Mouse (Mus musculus): ENCODE results near the gene Nyap1.

The Nyap1 gene

DNA sequence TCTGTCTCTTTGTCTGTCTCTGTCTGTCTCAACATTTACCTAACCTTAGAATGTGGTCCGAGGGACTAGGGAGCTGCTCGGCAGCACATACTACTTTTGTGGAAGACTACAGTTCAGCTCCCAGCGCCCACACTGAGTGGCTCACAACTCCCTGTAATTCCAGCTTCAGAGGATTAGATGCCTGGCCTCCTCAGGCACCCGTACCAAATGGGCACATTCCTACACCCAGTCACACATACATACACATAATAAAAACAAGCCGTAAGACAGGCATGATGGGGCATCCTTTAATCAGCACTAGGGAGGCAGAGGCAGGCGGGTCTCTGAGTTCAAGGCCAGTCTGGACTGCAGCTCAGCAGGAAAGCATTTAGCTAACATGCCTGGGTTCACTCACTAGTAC lies 1.4 kb upstream of the Nyap1 start:
- DNase-seq: no peak

DNA sequence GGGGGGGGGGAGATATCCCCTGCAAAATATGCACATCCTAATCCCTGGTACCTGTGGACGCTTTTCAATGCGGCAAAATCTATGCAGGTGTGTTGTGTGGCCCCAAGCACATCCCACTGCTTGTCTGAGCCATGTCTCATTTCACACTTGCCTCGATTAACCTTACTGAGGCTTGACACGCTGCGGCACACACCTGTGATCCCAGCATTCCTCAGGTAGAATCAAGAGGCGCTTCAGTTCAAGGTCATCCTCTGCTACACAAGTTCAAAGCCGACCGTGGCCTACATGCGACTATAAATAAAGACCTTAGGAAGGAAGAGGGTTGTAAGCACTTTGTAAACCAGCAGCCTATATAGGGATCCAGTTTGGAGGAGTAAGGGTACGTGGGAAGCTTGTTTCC lies 641 bp upstream of the Nyap1 start:
- no peak for DNase-seq

DNA sequence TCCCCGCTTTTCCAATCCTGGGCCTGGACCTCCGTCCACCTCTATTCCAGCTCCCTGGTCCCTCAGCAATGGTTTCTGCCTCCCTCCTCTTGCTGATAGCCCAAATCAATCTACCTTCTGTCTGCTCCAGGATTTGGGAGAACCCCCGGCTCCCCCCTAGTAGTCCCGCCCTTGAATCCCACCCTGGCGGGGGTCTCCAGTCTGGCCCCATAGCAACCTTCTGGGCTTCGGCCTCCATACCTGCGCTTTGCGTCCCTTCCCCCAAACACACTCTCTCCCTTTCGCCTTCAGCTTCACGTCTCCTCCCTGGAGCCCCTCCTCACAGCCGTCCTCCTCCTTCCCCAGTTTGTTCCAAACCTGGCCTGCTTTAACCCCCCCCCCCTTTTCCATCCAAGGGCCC lies 901 bp downstream of the Nyap1 start:
- no peak for DNase-seq

DNA sequence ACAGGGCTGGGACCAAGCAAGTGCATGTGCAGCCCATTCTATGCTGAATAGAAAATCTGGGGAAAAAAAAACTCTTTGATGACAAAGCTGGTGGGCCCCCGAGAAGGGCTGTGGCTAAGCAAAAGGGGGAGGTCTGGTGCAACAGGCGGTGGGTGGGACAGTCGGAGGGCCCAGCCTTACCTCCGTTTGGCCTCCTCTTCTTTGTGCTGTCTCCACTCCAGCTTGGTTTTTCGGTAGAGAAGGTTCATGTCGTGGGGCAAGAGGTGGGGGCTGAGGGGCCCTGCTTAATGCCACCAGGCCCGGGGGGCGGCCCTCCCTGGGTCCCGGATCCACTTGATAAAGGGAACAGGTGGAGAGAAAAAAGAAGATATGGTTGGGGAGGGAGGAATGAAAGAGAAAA lies 1.9 kb downstream of the Nyap1 start:
- DNase-seq: no peak

DNA sequence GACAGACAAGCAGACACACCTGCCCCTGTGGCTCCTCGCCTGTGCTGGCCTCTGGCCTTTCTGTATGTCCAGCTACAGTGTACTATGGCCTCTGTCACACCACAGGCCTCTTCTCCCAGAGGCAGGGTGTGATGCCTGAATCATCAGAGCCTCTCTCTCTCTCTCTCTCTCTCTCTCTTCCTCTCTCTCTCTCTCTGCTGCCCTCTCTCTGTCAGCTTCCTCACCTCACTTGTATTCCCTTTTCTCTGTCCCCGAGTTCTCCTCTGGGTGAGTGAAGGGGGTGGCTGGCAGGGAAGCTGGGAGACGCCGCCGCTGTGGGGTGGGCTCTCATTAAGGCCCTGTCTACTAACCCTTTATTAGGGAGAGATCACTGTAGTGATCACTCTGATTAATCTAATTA lies 2.9 kb downstream of the Nyap1 start:
- no peak for DNase-seq

DNA sequence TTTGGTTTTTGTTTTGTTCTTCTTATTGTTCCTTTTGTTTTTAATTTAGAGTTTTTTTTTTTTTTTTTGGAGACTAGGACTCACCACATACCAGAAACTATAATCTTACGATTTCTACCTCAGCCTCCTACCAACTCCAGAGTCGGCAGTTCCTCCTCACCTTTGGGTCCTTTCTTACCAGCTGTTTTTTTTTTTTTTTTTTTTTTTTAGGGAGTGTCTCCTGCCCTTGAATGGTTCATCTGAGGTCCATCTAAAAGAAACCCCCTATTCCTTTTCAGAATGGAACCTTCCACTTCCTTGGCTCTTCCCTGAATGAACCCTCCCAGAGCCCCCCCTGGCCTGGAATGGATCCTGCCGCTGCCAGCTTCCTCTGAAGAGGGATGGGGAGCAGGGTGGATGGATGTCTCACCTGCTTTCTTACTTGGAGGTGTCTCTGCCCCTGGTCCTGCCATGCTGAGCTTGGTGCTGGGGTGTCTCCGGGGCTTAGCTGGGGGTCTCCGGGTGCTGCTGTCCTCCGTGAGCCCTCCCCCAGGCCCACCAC lies 3.9 kb downstream of the Nyap1 start:
- peak; percentile 43 to 57 for DNase-seq

DNA sequence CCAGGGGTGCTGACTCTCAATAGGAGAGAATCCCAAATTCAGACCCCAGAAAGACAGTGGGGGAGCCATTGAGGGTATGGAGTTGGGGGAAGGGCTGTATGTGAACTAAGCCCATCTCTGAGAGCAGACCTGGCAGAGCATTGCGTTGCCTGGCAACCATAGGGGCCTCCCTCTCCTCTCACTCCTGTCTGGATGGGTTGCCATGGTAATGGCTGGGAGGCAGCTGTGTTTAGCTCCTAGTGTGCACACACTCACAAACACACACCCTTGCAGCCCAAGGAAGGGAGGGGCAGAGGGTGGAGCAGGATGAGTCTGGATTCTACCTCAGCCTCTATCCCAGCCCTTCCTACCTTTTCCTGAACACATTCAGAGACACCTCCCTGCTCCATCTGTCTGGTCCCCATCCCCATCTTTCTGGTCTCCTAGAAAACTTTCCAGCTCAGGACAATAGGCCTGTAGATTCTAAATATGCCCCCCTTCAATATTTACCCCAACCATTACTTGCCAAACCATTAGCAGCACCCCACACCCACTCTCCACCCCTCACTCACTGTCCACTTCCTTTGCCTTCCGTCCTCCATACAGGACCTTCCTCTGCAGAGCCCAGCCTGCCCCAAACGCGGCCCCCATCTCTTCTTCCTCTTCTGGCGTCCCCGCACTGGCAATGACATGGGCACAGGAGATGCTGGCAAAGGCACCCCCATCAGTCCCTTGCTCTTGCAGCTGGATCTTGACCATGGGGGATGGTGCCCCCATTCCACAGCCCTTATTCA lies 6.9 kb downstream of the Nyap1 start:
- no peak for DNase-seq

DNA sequence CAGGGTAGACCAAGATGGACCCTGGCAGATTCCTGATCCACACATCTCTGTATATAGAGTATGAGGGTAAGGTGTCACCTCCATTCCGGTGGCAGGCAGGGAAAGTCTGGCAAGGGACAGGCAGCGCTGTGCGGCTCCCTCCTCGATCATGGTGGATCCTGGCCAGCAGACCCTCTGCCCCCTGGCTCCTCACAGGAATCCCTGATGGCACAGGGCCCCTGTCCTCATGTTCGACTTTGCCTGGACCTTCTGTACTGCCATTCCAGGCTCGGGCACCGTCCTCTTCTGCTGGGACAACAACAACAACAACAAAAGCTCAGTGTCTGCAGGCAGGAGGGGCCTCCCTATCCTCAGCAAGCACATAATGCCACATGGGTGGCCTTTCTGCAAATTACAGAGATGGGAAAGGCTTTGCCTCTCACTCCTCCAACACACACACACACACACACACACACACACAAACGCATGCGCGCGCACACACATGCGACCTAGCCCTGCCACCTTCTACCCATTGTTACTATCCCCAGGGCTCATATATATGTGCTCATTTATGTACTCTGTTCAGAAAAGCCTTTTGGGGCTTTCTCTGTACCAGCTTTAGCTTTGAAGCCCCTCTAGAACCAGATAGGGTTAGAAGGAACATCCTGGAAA lies 7.6 kb downstream of the Nyap1 start:
- no peak for DNase-seq

DNA sequence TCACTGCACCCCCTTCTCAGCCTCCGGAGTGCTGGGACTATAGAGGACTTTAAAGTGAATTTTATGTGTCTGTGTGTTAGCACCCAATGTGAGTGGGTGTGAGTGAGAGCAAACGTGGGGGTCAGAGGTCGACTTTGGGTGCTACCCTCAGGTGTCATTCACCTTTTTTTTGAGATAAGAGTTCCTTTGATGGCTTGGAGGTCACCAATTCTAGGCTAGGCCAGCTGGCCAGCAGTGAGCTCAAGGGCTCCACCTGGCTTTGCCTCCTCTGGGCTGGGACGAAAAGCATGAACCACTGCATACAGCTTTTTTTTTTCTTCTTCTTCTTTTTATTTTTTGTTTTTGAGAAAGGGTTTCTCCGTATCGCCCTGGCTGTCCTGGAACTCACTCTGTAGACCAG lies 14.6 kb downstream of the Nyap1 start:
- no peak for DNase-seq

DNA sequence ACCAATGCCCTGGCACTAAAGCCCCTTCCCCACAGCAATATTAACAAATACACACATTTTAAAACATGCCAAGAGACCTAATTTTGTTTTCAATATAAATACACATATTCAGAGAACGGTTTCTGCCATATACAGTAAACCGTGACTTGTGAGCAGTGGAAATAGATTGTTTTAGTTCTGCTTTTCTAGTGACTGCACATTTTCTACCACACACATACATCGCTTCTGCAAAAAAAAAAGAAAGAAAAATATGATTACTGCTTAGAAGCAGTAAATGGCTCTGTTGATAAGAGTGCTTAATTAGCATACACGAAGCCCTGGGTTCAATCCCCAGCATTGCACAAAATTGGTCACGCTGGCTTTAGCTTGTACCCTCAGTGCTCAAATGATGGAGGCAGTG lies 17.6 kb downstream of the Nyap1 start:
- DNase-seq: no peak

DNA sequence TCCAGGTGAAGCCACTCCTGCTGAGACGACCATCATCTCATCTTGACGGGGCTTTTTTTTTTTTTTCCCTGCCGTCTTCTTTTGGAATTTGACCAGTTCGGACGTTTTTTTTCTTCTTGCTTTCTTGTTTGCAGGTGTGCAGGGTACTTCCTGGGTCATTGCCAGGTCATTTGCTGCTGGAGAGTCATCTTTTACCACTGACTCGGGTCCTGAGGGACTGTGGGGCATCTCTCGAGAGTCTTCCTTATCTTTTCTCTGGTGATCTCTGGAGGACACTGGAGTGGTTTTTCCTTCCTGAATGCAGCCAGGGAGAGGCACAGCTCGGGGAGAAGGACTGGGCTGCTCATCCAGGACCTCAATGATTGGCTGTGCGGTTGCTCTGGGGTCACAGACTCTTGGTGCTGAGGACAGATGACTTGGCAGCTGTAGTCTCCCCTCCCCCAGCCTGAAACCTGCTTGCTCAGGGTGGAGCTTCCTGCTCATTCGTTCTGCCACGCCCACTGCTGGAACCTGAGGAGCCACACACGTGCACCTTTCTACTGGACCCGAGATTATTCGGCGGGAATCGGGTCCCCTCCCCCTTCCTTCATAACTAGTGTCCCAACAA lies 20.7 kb downstream of the Nyap1 start:
- DNase-seq: peak; percentile 61 to 74

DNA sequence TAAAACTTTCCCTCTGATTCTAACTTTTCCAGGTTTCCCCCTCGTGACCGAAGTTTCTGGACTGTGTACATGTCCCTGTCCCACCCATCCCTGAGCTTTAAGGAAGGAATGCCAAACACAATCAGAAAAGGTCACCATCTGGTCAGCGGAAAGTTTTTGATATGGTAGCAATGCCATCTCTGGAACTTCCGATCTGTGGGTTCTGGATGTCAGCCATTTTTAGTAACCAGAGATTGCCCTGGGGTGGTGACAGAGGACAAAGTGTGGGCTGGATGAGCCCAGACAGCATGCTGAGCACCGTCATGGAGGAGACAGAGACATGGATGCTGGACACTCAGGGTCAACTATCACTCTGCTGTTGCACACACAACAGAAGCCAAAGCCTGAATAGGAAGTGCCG lies 22.3 kb downstream of the Nyap1 start:
- DNase-seq: no peak

DNA sequence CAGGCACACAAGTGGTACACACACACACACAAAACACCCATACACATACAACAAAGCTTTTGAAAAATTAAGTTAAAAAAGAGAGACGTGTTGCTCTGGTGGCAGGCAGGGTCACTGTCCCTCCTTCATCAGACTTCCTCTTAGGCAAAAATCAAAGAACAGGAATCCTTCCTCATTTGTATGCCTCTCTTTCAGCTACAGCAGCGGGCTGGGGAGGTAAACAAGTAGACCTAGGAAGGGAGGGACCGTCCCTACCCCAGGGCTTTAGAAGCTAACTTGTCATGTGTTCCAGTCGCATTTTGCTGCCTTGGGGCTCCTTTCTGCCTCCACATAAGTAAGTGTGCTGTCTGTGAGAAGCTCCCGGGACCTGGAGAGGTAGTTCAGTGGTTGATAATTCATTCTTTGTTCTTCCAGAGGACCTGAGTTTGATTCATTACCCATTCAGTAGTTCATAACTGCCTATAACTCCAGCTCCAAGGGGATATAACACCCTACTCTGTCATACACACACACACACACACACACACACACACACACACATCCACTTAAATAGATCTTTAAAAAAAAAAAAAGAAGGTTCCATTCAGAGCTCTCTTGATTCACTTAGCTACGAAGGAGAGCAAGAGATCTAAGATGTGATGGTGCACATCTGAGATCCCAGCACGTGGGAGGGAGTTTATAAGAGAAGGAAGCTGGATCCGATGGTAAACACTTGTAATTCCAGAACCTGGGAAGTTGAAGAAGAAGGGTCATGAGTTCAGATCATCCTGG lies 23.2 kb downstream of the Nyap1 start:
- no peak for DNase-seq

DNA sequence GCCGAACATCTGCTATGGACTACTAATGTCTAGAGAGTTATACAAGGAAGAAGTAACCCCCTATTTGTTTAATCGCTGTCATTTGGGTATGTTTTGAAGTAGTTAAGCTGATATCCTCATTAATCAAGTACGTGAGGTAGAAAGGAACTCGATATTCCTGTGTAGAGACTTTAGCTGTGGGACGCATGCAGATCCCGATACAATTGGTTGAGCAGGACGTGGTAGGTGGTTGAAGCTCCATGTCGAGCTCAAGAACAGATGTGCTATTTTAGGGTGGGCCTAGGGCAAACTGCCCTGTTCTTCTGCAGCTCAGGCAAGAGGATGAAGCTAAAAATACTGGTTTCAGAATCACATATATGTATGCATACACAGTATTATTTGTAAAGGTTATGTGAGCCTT lies 25.7 kb downstream of the Nyap1 start:
- DNase-seq: no peak

DNA sequence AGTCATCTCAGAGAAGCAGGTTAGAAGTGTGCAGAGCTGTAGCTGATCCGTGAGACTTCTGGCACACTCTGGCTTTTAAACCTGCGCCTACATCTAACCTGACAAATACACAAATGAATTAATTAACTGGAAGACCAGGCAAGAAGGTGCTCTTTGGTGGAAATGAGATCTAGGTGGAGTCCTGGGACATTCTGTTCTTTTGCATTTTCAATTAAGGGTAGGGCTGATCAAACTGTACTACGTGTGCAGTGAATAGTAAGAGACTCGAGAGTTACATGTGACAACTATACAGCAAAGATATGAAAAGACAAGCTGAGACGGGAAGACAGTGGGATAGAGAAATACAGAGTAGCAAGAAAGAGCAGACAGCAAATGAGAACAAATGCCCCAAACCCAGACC lies 28.0 kb downstream of the Nyap1 start:
- DNase-seq: no peak

DNA sequence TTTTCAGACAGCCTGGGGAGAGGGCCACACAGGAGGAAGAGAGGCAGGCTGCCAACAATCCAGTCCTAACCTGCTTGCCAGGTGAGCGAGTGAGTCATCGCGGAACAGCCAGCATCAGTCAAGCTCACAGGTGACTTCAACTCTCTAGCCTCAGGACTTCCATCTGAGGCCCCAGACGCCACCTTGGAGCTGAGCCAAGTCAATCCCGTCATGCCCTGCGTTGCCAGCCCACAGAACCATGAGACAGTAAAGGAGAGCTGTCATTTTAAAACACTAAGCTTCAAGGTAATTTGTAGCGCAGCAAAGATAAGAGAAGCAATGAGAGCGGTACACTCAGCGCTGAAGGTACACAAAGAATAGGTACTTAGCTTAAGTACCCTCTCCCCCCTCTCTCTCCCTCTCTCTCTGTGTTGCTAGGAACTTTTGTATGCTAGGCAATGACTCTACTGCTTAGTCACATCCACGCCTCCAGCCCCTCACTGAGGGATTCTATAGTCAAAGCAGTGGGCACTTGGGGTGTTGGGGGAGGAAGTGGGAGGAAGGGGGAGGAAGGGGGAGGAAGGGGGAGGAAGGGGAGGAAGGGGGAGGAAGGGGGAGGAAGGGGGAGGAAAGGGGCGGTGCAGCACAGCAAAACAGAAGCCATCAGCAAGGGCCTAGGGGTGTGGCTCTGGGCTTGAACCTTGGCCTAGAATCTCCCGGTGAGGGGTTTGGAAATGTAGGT lies 34.3 kb downstream of the Nyap1 start:
- DNase-seq: peak; percentile 80 to 86

DNA sequence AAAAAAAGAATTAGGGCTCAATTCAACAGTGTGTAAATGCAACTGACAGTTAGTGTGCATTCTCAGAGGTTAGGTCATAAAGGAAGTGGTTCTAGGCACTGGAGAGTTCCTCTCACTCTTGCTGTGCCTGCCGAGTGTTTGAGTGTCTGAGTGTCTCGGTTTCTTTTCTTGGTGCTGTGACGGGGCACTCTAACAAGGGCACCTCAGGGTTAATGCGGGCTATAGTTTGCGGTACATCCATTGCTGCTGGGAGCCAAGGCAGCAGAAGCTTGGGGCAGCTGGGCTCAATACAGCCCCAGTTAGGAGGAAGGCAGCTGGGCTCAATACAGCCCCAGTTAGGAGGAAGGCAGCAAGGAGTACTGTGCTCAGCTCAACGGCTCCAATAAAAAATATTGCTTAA lies 36.2 kb downstream of the Nyap1 start:
- no peak for DNase-seq

DNA sequence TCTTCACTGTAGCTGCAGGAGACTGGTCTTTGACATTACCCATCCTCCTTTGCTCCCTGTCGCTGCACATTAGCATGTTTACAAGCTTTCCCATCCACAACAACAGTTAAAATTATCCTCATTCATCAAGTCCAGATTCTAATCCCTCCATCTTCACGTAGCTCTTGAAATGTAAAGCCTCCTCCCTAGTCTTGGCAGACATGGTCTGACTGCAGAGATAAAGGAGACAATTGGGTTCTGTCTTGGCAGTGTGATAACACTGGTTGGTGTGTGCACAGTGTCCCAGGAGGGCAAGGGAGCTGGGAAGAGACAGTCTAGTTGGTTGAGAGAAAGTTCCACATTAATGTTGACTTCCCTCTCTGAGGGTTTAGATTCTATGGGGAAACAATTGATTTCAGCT lies 41.6 kb downstream of the Nyap1 start:
- no peak for DNase-seq

DNA sequence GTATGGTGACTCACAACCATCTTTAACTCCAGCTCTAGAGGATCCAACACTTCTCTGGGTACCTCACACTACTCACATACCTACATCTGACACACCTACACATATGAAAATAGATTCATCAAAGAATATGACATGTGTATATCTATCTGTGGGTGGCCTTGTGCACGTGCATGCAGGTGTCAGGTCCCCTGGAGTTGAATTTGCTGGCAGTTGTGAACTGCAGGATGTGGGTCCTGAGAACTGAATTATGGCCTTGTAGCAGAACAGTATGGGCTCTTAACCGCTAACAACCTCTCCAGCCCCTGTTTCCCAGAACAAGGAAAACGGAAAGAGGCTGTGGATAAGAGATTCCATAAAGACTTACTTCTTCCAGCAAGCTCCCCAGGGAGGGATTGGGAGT lies 42.3 kb downstream of the Nyap1 start:
- no peak for DNase-seq

DNA sequence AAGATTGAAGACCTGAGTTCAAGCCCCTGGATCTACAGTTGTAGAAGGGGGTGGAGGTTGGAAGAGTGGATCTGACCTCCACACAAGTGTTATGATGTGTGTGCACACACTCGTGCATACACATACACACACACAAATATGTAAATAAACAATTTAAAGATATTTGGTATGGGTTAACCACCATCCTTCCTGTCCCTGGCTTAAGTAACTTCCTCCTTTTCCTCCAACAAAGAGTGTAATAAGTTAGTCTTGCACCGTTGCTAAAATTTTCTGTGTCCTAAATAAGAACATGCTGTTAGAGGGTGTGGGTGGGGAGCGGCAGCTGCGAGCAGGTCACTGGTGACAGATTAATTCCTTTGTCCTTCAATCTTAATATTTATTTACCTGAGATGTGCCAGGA lies 45.5 kb downstream of the Nyap1 start:
- DNase-seq: no peak

DNA sequence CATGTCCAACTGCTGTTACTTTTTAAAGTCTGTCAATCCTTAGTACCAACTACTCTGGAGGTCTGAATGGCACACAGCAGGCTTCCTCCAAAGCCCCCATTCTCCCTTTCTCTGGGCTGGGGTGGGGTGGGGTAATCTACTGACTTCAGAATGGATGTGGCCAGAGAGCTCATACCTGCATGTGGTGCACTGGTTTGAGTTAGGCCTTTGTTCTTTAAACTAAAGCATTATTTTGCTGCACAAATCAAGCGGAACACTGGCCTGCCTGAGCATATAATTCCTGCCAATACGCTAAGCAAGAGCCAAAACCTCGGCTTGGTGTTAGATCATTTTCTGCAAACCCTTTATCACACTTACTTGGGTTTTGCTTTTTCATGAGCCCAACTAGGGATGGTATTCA lies 46.6 kb downstream of the Nyap1 start:
- DNase-seq: no peak

DNA sequence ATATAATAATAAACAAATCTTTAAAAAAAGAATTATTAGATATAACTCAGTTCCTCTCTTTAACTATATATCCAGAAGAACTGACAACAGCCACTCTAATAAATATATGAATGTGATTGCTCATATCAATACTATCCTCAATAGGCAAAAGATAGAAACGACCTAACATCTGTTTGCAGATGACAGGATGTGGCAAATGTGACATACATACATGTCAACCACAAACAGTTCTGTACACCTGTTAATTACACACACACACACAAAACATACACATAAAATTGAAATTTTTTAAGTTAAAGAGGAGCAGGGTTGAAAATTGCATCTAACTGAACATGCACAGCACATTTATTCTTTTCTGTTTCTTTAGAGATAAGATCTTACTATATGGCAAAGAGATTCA lies 49.5 kb downstream of the Nyap1 start:
- DNase-seq: no peak

DNA sequence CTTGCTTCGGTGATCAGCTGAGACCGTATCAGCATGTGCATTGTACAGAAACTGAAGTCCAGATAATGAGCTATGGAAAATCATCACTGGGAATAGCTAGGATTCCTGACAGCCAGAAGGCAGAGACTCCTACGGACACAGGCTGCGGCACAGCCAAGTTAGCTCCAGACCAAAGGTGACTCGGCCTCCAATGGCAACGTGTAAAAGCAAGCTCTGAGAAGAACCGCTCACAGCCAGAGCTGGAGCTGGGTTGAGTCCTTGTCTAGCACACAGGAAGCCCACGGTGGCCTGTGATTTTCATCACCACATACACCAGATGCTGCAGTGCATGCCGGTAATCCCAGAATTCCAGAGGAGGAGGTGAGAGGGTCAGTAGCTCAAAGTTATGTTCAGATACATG lies 50.9 kb downstream of the Nyap1 start:
- peak in 1 of 2 experiments; percentile 30 for DNase-seq
